Mouse (Mus musculus): ENCODE data around the gene Kcnt2.

Gene Kcnt2

GRCm38 (mm10) chr1:140379526-140379925, 133.6 kb downstream of the Kcnt2 start:
- DNase-seq = peak in 1 of 2 experiments; percentile 35

GRCm38 (mm10) chr1:140381093-140381492, 135.1 kb downstream of the Kcnt2 start:
- peak in 1 of 2 experiments; percentile 13 for DNase-seq

GRCm38 (mm10) chr1:140390301-140390700, 144.3 kb downstream of the Kcnt2 start:
- no peak for DNase-seq

DNA sequence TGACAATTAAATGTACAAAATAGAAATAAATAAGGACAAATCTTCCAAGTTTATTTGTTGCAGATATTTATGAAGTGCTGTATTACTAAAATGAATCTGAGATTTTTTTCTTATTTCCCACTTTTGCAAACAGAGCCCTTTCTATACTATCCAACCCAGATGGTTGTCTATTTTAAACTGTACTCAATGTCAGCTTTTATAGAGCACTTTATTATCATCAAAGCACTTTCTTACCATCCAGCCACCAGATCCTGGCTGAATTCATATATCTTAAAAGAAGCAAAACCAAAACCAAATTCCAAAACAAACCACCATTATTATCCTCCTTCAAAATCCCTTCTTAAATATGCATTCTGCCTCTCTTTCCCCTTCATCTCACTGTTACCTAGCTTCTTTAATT, 151.8 kb downstream of the Kcnt2 start:
- DNase-seq = no peak

- DNase-seq = peak in 1 of 2 experiments; percentile 35
These were observed 160.8 kb downstream of the Kcnt2 start for GRCm38 (mm10) chr1:140406631-140407288.

DNA sequence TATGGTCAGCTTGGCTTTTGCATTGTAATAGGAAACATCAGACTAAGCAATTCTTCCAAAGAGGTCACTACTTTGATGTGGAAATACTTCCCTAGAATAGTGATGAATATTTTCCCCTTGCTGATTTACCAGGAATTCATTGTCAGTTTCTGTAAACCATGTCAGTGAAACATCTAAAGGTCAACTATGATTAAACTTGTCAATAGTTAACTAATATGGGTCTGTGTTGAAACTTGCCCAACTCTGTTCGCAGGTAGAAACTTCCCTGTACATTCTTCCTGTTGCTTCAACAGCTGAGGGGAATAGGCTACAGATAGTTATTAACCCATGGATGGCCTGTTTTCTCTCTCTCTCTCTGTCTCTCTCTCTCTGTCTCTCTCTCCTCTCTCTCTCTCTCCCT, 169.8 kb downstream of the Kcnt2 start:
- peak in 1 of 2 experiments; percentile 23 for DNase-seq

GRCm38 (mm10) chr1:140422954-140423353, 177.0 kb downstream of the Kcnt2 start:
- peak in 1 of 2 experiments; percentile 25 for DNase-seq

- DNase-seq = peak in 1 of 2 experiments; percentile 19
These were observed 183.4 kb downstream of the Kcnt2 start for GRCm38 (mm10) chr1:140429284-140429850.

DNA sequence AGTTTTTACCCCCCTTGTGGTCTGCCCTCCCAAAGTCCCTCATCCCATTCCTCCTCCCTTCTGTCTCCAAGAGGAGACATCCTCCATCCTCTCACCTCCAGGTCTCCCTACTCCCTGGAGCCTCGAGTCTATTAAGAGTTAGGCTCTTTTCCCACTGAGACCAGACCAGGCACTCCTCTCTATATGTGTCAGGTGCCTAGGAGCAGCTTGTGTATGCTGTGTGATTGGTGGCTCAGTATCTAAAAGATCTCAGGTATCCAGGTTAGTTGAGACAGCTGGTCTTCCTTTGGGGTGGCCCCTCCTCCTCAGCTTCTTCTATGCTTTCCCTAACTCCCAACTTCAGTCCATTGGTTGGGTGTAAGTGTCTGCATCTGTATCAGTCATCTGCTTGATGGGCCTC, 186.1 kb downstream of the Kcnt2 start:
- DNase-seq = no peak

GRCm38 (mm10) chr1:140434791-140435190, 188.8 kb downstream of the Kcnt2 start:
- no peak for DNase-seq

DNA sequence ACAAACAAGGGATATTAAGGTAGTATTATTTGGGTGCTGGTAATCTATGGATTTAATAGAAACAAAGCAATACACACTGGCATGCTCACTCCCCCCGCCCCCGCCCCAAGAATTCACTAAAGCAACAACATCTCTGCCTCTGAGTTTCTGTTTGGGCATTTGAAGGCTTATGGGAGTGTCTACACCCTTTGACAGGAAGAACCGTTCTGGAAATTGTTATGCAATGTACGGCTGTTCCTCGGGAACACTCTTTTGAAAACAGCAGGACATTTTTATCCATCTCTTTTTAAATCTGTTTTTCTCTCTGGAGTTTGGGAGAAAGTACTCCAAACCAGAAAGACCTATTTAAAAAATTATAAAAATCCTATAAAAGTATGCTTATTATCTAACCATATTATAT, 192.2 kb downstream of the Kcnt2 start:
- peak in 1 of 2 experiments; percentile 6 for DNase-seq

GRCm38 (mm10) chr1:140443904-140444303, 197.9 kb downstream of the Kcnt2 start:
- DNase-seq = no peak

GRCm38 (mm10) chr1:140444394-140444793, 198.4 kb downstream of the Kcnt2 start:
- no peak for DNase-seq

DNA sequence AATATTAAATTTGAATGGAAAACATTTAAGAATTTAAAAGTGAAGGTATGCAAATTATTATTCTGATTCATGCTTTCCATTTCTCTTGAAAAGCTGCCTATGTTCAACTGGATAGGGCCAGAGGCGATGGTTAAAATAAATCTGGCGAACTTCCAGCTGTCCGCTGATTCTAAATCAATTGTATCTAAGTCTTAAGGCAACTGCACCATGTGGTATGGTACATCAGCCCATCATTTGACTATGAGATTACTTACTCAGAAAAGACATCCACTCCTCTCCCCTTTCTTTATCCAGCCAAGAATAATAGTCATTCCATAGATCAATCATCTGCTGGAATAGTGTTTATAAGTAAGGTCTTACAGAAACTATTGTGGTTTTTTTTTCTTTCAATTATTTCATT, 205.5 kb downstream of the Kcnt2 start:
- no peak for DNase-seq

GRCm38 (mm10) chr1:140451924-140452323, 206.0 kb downstream of the Kcnt2 start:
- peak in 1 of 2 experiments; percentile 34 for DNase-seq

GRCm38 (mm10) chr1:140455903-140456302, 209.9 kb downstream of the Kcnt2 start:
- DNase-seq = no peak

DNA sequence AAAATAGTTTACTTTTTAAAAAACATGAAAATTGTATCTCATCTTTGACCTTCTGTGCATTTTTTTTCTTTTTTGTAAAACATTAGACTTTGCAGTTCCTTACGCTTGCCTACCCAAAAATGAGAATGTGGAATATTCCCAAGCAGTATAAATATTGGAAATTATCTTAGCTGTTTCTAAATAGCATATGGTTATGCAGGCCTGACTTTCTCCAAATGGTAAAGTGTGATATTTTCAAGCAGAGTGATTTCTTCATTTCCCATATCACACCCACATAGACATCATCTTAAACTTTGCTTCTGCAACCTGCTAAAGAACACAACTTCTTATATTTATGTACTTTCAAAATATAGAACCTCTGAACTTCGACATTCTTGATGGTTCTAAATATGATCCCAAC, 210.9 kb downstream of the Kcnt2 start:
- no peak for DNase-seq

DNA sequence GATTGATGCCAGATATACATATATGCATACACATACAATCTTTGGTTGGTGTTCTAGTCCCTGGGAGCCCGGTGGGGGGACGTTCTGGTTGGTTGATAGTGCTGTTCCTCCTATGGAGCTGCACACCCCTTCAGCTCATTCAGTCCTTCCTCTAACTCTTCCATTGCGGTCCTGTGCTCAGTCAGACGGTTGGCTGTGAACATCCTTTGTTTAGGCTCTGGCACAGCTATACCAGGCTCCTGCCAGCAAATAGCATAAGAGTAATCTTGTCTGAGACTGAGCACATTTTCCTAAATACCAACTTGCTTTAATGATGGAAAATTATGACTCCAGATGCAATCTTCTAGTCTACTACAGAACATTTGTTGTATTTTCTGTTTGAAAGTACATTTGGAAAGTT, 222.4 kb downstream of the Kcnt2 start:
- no peak for DNase-seq

DNA sequence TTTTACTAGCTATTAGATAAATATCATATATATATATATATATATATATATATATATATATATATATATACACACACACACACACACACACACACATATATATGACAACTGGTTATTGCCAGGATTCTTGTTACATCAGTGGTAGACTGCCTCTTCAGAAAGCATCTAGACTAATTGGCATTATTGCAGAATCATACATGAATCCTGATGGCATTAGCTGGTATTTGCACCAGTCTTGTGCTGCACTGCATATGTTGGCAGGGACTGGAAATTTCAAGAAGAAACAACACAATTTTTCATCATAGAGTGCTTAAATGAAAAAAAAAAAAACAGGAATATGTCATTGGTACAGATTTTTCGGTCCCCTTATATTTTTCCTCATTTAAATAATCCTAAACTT, 223.6 kb downstream of the Kcnt2 start:
- no peak for DNase-seq

DNA sequence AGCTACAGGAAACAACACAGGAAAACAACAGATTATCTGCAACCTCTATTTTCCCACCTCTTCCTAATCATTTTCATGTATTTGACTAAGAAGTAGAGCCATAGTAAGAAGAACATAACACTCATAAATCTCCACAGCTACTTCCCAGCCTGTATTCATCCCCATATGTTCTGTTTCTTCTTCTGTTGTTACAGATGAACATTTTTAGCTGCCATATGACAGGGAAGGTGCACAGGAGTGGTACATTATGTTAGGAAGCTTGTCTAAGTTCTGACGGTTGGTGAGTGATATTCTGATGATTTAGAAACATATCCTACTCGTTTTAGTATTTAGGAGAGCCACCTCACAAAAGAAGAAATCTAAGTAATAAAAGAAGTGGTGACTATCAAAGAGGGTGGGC, 231.0 kb downstream of the Kcnt2 start:
- no peak for DNase-seq

DNA sequence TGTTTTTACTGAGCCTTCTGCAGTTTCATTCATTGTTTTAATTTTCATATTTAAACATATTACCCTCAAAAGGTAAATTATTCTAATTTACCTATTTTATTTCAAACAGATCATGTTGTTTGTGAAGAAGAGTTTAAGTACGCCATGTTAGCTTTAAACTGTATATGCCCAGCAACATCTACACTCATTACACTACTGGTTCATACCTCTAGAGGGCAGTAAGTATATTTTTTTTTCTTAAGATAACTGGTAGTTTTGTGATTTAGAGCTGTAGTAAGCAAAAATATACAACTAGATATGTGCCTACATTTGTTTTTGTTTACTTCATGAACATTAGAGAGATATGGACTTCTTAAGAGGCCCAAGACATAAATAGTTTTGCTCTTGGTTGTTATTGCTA, 238.1 kb downstream of the Kcnt2 start:
- no peak for DNase-seq

DNA sequence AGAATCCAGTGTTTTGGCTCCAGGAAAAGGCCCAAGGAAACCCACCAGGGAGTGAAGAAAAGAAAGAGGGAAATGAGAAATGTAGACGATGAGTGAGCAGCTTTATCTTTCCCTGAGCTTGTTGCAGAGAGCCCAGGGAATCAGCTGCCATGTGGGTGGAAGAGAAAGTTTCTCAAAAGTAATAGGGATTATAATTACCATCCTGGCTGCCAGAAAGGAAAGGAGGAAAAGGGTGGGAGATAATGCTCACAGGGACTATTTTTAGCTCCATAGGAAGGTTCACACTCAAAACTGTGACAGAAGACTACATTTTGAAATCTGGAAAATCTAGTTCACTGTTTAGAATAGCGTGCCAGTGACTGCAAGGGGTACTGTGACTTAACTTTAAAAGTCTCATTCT, 243.9 kb downstream of the Kcnt2 start:
- no peak for DNase-seq

DNA sequence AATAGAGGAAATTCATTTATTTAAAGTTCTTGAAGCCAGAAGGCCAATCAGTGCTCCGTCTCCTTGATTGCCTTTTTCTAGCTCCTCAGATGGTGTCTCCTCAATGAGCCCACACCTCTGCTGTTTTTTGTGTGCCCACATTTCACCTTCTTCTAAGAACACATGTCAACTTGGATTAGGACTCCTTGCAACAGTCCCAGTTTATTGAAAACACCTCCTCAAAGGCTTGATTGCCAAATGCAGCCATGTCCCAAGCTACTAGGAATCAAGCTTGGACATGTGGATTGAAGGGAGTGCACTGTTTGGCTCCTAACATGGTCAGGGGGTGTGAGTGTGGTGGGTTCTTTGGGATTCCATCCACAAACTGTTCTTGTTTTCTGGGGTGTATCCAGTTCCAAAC, 245.4 kb downstream of the Kcnt2 start:
- DNase-seq = no peak

DNA sequence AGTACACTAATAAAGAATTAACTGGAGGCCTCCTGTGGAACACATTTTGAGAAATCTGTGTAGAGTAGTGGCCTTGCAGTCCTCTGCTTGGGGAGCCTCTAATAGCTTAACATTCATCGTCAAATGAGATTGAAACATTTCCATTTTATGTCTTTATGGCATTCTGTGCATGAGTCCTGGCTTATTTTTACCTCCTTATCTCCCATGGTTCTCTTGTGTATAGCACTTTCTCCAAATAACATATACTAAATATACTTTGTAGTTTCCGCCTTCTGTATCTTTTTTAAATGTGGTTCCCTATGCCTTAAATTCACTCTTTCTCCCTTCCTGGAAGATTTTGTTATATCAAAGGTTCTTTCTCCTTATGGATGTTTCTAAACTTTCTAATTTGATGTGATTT, 246.3 kb downstream of the Kcnt2 start:
- DNase-seq = no peak

GRCm38 (mm10) chr1:140513451-140513850, 267.5 kb downstream of the Kcnt2 start:
- DNase-seq = no peak
